Mouse (Mus musculus) liver, embryonic 14.5 days (tissue): ENCODE results near the gene Fam172a.

Experiments used
- CTCF ChIP-seq: IDR thresholded peaks from 2 replicates; pipeline ENCODE4 v1.5.1; 2016; ENCODE audit warnings: antibody characterized with exemption, low read depth, control low read depth
- EP300 ChIP-seq: IDR thresholded peaks from 2 replicates; pipeline ENCODE4 v1.6.1; 2016; ENCODE audit warnings: antibody characterized with exemption, low read depth

GRCm38 (mm10) chr13:78184786-78185466 lies 483.1 kb downstream of the Fam172a start:
- no peak for TF ChIP-seq CTCF
- no peak for TF ChIP-seq EP300
